Mouse (Mus musculus) thymus, adult 2 months (tissue): ENCODE results near the gene Padi4.

Source experiments
- CTCF ChIP-seq: fragments of 200-500 bp; IDR thresholded peaks from 2 replicates; pipeline ENCODE4 v1.5.1; 2012; ENCODE audit warnings: mild to moderate bottlenecking, control low read depth, low read length, moderate library complexity, borderline replicate concordance; ENCODE audit not compliant: control insufficient read depth, poor library complexity, insufficient read depth; ENCODE audit errors: extremely low read depth
- POLR2A ChIP-seq: fragments of 200-500 bp; IDR thresholded peaks from 2 replicates; pipeline ENCODE4 v1.6.1; 2012; ENCODE audit warnings: mild to moderate bottlenecking, low read length, control low read depth, moderate library complexity; ENCODE audit not compliant: control insufficient read depth, poor library complexity, insufficient read depth; ENCODE audit errors: extremely low read depth

- TF ChIP-seq CTCF = no peak
- no peak for TF ChIP-seq POLR2A
These were observed 69.9 kb downstream of the Padi4 start for GRCm38 (mm10) chr4:140704166-140704565.
